Mouse (Mus musculus) intestine, postnatal 0 days (tissue): ENCODE data around the gene Adam1b. TPM values are rescaled to one million over a fixed set of nuclear protein-coding genes. Genes with fewer than 3 reads are reported as not detected.
A peak's percentile ranks its signal among the peaks of the same experiment; 100 is the strongest.

Experiments used
- ATAC-seq: fragments of 200-750 bp; cut with Nextera tagmentation; 2 replicates; pipeline ENCODE4 v1.8.0; 2017; ENCODE audit warnings: mild to moderate bottlenecking, moderate TSS enrichment, moderate library complexity
- H3K27ac ChIP-seq: fragments of 300-500 bp; sonication (generic); 2 replicates; pipeline ENCODE4 v1.5.1; 2014; ENCODE audit warnings: mild to moderate bottlenecking, low read depth, low read length, moderate library complexity
- H3K27me3 ChIP-seq: fragments of 300-500 bp; sonication (generic); replicated peaks from 2 replicates; pipeline ENCODE4 v1.6.1; 2014; ENCODE audit warnings: low read length, mixed read lengths; ENCODE audit not compliant: control insufficient read depth, insufficient read depth
- H3K36me3 ChIP-seq: fragments of 300-500 bp; sonication (generic); 2 replicates; pipeline ENCODE4 v1.6.1; 2014; ENCODE audit warnings: mild to moderate bottlenecking, moderate library complexity; ENCODE audit not compliant: control insufficient read depth, insufficient read depth
- H3K4me1 ChIP-seq: fragments of 300-500 bp; sonication (generic); replicated peaks from 2 replicates; pipeline ENCODE4 v1.6.1; 2014; ENCODE audit warnings: antibody characterized with exemption, low read length, mixed read lengths; ENCODE audit not compliant: control insufficient read depth, insufficient read depth
- H3K4me2 ChIP-seq: fragments of 300-500 bp; sonication (generic); replicated peaks from 2 replicates; pipeline ENCODE4 v1.6.1; 2014; ENCODE audit warnings: low read depth, mild to moderate bottlenecking, moderate library complexity
- H3K4me3 ChIP-seq: fragments of 300-500 bp; sonication (generic); 2 replicates; pipeline ENCODE4 v1.5.1; 2014; ENCODE audit warnings: low read depth, low read length
- H3K9ac ChIP-seq: fragments of 300-500 bp; sonication (generic); 2 replicates; pipeline ENCODE4 v1.6.1; 2014; ENCODE audit warnings: mild to moderate bottlenecking, low read depth, low read length
- H3K9me3 ChIP-seq: fragments of 300-500 bp; sonication (generic); 2 replicates; pipeline ENCODE4 v1.6.1; 2016; ENCODE audit warnings: mixed run types; ENCODE audit not compliant: control insufficient read depth
- CTCF ChIP-seq: sonication (generic); IDR thresholded peaks from 2 replicates; pipeline ENCODE4 v1.5.1; 2016; ENCODE audit warnings: low read depth, mild to moderate bottlenecking, control low read depth, antibody characterized with exemption, moderate library complexity
- WGBS: fragments of 180-500 bp; shearing (Covaris S2); extraction: QIAGEN DNeasy Blood & Tissue Kit; methylation state at CpG from one replicate; pipeline ENCODE4 v1.1.7; 2014; 5-methylcytosine and 5-hydroxymethylcytosine counted together
- polyA plus RNA-seq: library from polyadenylated mRNA; unstranded; fragments of >200 nt; fragmentation: Nextera tagmentation; extraction: Ambion mirVana; gene quantifications from 2 replicates; pipeline ENCODE4 v1.2.1, GENCODE M21; 2015

Adam1b gene
- polyA plus RNA-seq: 0.04 TPM in 1 of 2 replicates, not detected in the other

DNA sequence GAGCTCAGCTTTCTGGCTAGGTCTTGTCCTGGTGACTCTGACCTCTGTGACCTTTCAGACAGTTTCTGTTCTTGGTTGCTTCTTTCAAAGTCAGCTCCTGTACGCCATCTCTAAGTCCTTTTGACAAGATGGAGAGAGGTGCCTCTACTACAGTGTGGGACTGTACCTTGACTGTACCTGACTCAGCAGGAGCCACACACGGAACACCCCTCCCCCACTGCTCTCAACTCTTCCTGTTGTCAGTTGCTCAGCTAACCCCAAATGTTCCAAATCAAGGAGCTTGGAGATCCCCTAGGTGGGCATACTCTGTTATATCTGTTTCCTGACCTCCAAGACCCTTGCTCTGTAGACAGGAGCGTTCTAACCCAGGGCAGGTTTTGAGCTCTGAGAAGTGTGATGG lies at the start of gene Adam1b:
Gene Adam1b (minus strand): TSS at position 205 of the 400 bp plus-strand sequence.
- Histone ChIP-seq H3K4me1 (no peaks in the 10 kb centered on the region), H3K9me3 (no peaks in the 10 kb centered on the region), H3K4me3 (no peak within 1 kb of the TSS), H3K4me2 (no peak within 1 kb of the TSS), H3K36me3 (no peaks in the 10 kb centered on the region), H3K27me3 (no peaks in the 10 kb centered on the region), H3K9ac (no peak within 1 kb of the TSS), H3K27ac (no peak within 1 kb of the TSS)
- no peak for TF ChIP-seq CTCF
- WGBS: 80% methylated on average over 3 of the region's 3 CpGs
- ATAC-seq: no peak

DNA sequence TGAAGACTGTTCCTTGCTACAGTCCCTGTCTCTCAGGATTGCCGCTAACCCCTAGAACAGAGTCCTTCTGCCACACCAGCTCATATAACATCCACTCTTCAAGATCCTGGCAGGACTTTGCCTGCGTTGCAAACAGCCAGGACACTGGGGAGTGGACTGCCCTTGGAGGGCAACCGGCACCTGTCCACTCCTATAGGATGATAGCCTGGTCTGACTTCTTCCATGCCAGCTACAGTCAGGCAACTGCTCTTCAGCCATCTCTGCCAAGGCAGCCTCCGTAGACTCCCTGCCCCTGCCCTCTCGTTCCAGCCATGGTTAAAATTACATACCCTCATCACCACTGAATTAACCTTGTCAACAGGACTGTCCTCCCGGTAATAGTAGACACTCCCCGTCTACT lies 46.0 kb upstream of the Adam1b start:
- no peak for ATAC-seq
- no peaks in the 10 kb centered on the region for H3K36me3 ChIP-seq
- no peak overlapping the region for H3K4me2 ChIP-seq
- no peak for TF ChIP-seq CTCF
- no peak overlapping the region for H3K9ac ChIP-seq
- H3K4me3 ChIP-seq: no peak overlapping the region
- H3K27ac ChIP-seq: no peak overlapping the region
- WGBS: 88% methylated on average over 7 of the region's 7 CpGs
- H3K4me1 ChIP-seq: 0 out of 2 replicates have a peak, but pooled peaks cover 4% of the 10 kb centered on the region
- no peaks in the 10 kb centered on the region for H3K27me3 ChIP-seq
- H3K9me3 ChIP-seq: no peaks in the 10 kb centered on the region

DNA sequence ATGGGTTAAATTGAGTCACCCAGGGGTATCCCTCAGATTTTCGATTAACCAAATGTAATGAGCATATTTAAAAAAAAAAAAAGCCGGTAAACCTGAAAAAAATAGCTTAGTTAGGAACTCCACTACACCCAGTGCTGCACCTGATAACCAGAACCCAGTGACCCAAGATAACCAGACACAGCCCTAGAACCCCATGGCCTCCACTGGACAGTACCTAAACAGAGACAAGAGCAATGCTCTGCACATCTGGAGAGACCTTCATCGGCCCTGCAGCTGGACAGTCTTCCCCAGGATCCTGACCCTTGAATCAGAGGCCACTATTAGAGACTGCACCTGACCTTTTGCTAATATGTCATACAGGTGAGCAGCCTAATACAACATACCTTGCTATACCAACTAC lies 43.8 kb upstream of the Adam1b start:
- Histone ChIP-seq H3K4me1 (0 out of 2 replicates have a peak, but pooled peaks cover 6% of the 10 kb centered on the region), H3K4me3 (no peak overlapping the region), H3K9me3 (no peaks in the 10 kb centered on the region), H3K36me3 (no peaks in the 10 kb centered on the region), H3K27ac (no peak overlapping the region), H3K9ac (no peak overlapping the region), H3K4me2 (no peak overlapping the region), H3K27me3 (no peaks in the 10 kb centered on the region)
- TF ChIP-seq CTCF: no peak
- no peak for ATAC-seq
- 92% methylated on average over 3 of the region's 3 CpGs for WGBS

DNA sequence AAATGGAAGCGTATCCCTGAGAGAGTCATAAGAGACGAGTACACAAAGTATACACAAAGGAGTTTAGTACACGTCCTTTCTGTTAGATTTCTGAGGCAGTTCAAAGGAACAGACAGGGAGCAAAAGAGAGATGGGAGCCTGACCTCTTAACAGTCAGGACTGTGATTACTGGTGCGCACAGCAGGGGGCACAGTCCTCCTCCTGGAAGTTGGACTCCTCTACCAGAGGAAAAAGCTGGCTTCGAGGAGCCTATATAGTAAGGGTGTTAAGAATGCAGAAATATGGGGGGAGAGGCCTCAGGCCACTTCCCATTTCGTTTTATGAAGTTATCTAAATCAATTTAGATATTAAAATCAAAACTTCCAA lies 43.3 kb upstream of the Adam1b start:
- WGBS: 15% methylated on average over 6 of the region's 6 CpGs
- Histone ChIP-seq H3K36me3 (no peaks in the 10 kb centered on the region), H3K4me3 (peak overlapping the region; percentile 95), H3K9ac (peak overlapping the region; percentile 100), H3K4me1 (0 out of 2 replicates have a peak, but pooled peaks cover 6% of the 10 kb centered on the region), H3K4me2 (peak overlapping the region; percentile 76), H3K27ac (peak overlapping the region; percentile 97), H3K9me3 (no peaks in the 10 kb centered on the region), H3K27me3 (no peaks in the 10 kb centered on the region)
- TF ChIP-seq CTCF: peak; percentile 82
- peak; percentile 23; the same call in 1 of the 2 replicates for ATAC-seq

DNA sequence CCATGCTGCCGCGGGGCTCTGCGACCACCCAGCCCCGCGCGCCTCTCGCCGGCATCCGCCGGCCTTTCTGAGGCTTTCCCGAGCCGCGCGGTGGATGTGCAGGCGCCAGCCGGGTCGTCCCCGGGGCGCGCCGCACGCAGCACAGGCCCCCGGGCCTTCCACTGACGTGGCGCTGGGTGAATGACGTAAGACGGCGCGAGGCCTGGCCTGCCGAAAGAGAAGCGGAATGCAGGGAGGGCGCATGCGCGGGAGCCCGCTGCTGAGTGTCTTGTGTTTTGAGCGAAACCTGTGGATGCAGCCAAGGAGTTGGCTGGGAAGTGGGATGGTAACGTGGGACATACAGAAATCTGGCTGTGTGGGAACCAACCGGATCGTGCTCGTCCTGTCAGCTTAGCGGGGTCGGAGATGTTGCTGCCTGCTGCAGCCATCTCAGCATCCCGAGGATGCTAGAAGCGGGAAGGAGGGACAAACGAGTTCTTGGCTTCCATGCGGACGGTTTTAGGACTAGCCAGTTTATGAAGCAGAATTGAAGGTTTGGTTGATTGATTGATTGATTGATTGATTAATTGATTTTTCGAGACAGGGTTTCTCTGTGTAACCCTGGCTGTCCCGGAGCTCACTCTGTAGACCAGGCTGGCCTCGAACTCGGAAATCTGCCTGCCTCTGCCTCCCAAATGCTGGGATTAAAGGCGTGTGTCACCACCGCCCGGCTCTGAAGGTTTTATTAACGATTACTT lies 42.7 kb upstream of the Adam1b start, which contains the start of gene Mapkapk5:
Gene Mapkapk5 (minus strand): TSS at position 113 of the 737 bp plus-strand sequence.
- peak within 1 kb of the TSS; percentile 100 for H3K9ac ChIP-seq
- peak; percentile 91 for ATAC-seq
- peak within 1 kb of the TSS; percentile 97 for H3K27ac ChIP-seq
- no peak for TF ChIP-seq CTCF
- peak within 1 kb of the TSS; percentile 76 for H3K4me2 ChIP-seq
- no peaks in the 10 kb centered on the region for H3K27me3 ChIP-seq
- peak within 1 kb of the TSS; percentile 95 for H3K4me3 ChIP-seq
- no peaks in the 10 kb centered on the region for H3K9me3 ChIP-seq
- WGBS: under 1% methylated on average over 55 of the region's 55 CpGs
- 0 out of 2 replicates have a peak, but pooled peaks cover 6% of the 10 kb centered on the region for H3K4me1 ChIP-seq
- H3K36me3 ChIP-seq: no peaks in the 10 kb centered on the region

DNA sequence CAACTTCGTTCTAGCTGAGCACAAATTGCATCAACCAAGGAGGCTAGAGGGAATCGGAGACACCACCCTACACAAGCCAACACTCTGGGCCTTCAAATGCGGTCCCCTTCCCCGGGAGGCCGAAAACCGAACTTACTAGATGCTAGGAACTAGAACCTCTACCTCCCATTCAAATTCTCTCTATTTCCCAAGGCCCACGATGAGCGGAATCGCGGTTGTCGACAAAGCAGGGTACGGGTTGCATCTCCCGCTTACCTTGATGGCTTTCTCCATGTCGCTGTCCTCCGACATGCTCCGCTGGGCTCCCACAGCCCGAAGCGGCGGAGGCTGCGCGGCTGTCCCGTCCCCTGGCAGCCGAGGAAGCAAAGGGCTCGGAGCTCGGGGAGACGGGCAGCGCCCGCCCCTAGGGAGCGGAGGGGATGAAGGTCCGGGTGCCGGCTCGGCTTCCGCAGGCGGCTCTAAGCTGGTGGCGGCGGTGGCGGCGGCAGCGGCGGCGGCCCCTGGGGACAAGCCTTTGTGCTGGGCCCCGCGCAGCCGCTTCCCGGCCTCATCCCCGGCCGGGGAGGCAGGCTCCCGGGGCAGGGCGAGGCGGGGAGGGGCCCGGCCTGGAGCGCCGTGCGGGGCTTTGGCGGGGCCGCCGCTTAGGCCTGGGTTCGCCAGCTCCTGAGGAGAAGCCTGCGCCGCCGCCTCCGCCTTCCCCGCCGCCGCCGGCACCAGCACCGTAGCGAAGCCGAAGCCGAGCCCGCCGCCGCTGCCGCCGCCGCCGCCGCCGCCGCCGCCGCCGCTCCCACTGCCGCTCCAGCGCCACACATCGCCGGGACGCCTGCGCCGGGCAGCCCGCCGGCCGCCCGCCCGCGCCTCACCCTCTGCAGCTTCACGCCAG lies 41.9 kb upstream of the Adam1b start, which contains the start of the genes Adam1a and Gm42878:
Gene Adam1a (minus strand): TSS at position 573 of the 883 bp plus-strand sequence.
Gene Gm42878 (minus strand): TSS at position 573 of the 883 bp plus-strand sequence.
- peak; percentile 75 for ATAC-seq
- Histone ChIP-seq H3K4me1 (0 out of 2 replicates have a peak, but pooled peaks cover 6% of the 10 kb centered on the region), H3K4me3 (peak within 1 kb of the TSS; percentile 95), H3K36me3 (no peaks in the 10 kb centered on the region), H3K27ac (peak within 1 kb of the TSS; percentile 97), H3K27me3 (no peaks in the 10 kb centered on the region), H3K9ac (peak within 1 kb of the TSS; percentile 100), H3K4me2 (peak within 1 kb of the TSS; percentile 76), H3K9me3 (no peaks in the 10 kb centered on the region)
- TF ChIP-seq CTCF: no peak
- WGBS: under 1% methylated on average over 58 of the region's 97 CpGs
